Mouse (Mus musculus): ENCODE measurements around the gene Mycn.
A peak's percentile ranks its signal among the peaks of the same experiment; 100 is the strongest.

Mycn gene

DNA sequence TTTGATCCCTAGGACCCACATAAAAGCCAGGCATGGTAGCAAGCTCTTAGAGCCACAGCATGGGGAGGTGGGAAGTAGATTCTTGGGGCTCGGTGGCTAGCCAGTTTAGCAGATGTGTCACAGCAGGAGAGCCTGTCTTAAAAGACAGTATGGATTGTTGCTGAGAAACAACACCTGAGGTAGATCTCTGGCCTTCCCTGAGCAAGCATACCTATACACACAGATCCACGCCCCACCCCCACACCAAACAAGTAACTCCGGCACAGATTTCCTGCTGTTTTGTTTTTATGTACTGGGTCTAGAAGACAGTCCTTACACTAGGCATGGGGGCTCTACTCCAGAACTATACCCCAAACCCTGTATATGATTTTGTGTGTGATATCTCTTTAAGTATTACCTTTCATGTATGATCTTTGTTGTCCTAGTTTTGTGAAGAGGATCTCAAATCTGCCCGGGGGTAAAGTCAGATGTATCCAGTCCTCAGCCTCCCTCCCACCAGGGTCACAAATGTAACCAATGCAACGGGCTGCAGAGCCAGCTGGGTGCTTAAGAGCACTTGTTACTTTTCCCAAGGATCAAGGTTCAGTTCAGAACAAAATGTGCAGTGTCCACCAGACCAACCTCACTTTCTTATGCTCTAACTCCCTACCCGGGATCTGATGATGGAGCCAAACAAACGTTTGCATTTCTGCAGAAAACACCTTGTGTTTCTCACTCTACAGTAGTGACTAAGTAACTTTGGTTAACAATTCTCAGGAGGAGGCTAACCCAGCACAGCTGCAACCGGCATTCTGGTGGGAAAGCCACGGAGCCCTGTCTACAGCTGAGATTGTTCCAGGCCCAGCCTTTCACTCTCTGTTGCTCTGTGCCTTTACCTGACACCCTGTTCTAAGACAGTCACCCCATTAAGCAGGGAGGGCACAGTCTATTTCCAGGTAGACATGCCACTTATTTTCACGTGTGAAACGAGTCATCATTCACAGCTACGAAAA lies 21.3 kb downstream of the Mycn start:
- no peak for DNase-seq

DNA sequence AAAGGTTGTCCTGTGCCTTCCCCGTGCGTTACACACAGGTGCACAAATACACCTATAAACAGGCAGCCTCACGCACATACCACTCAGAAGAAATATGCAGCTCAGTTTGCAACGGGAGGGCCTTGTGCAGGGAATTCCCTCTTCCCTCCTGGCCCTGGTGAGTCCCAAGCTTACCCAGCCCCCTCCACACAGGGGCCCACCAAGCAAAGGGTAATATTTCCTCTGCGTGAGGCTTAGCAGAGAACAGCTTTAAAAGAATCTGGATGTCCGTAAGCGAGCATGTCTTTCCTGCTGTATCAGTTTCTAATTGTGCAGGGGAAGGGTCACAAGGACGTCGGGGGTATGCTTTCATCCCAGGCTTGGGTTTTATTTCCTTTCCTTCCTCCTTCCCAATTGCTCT lies 25.4 kb downstream of the Mycn start:
- no peak for DNase-seq

DNA sequence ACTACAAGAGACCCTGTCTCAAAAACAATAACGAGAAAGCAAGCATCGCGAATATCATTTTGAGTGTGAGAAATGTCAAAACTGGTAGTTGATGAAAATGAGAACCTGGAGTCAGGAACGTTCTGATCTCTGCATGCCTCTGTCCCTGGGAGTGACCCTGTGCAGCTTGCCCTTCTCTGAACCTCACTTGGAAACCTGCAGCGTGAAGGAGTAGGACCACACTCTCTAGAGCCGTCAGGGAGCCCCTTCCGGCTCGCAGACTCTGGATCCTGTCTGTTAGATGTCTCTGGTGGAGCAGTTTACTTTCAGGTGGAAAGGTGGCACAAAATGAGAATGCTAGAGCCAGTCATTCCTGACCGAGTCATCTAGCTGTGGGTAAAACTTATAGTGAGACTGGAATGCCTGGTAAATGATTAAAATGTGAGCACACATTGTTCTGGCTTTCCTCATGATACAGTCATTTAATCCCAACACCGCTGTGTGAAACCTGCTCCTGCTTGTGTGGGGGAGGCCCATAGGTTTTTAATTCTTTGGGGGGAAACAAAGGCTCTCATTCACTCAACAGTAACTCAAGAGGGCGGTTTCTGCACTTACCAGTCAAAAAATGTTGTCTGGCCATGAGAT lies 31.2 kb downstream of the Mycn start:
- no peak for DNase-seq

DNA sequence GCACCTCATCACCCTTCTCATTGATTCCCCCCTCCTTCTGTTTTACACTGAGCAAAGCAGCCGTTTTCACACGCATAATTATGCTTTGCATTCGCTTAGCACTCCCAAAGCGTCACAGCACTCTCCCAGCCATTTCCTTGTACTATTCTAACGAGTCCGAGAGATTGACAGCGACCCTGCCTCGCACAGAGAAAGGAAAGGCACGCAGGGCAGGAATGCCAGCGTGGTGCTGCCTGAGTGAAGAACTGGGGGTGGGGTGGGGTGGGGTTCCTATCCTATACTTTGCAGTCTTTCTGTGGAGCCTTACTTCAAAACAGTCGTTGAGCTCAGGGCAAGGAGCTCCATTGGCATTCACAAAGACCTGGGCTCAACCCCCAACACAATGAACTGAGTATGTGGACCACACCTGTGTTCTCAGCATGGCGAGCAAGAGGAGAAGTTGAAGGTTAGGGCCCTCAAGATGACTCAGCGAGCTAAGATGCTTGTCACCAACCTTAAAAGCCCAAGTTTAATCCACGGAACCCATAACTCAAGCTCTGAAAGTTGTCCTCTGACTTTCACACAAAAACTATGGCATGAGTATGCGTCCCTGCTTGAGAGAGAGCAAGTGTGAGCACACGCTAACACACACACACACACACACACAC lies 32.0 kb downstream of the Mycn start:
- DNase-seq: no peak

DNA sequence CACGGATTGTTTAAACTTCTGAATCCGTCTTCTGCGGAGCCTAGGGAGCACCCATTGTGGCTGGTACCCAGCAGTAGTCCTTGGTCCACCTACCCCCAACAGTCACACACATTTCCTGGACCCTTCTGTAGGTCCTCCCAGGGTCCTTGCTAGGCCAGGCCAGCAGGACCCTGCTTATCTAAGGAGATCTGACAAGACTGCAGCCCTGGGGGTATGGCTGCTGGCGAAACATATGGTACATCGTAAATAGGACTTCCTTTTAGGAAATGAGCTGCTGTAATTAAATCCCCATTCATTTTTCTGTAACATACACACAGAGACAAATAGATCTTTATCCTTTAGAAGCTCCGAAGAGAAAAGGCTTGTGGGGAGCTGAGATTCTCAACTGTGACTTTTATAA lies 34.9 kb downstream of the Mycn start:
- no peak for DNase-seq

DNA sequence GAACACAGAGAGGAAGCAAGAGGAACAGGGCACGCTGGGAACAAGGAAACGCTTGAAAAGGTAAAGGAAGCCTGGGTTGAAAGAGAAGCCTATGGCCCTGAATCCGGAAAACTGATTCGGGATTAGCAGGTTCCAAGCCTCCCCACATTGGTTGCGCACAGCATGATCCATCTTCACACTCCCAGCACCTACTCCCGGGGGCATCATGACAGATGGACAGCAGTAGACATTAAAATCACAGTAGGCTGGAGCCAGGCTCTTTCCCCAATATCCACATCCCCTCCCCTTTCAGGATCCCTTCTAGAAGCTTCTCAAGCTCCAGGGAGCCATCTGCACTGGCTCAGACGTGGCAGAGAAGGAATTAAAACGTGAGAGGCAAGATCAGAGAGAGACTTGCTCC lies 35.4 kb downstream of the Mycn start:
- peak; percentile 29 for DNase-seq

DNA sequence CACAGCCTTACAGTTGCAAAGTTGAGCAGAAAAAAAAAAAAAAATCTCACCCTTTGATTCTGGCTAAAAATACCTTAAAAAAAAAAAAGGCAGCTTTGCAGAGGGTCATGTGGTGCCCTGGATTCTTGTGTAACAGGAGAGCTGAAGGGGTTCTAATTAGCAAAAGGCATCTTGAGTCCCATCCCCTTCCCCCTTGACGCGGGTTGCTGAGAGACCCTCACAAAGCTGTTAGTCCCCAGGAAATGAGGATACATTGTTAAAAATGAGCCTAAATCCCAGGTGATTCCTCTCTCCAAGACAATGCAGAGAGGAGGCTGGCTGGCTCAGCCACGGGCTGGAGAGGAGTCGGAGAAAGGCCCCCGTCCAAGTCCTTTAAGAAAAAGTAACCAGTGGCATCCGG lies 36.6 kb downstream of the Mycn start:
- peak; percentile 48 for DNase-seq

DNA sequence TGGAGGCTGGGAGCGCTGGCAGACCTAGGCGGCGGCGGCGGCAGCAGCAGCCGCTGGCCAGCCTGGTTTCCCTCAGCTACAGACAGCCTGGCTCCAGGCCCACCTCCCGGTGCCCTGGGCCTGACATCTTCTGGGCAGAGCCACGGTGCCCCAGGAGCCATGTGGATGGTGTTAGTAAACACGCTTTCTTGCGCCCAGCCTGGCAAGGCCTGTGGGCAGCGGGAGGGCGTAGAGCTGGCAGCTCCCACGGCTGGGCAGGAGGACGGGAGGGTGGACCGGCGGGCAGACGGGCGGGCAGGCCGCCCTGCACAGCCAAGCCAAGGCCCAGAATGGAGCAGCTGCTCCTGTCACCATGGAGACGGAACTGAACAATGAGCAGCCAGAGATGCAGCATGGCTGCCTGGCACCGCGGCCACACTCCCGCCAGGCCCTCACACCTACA lies 37.2 kb downstream of the Mycn start:
- peak; percentile 98 for DNase-seq

DNA sequence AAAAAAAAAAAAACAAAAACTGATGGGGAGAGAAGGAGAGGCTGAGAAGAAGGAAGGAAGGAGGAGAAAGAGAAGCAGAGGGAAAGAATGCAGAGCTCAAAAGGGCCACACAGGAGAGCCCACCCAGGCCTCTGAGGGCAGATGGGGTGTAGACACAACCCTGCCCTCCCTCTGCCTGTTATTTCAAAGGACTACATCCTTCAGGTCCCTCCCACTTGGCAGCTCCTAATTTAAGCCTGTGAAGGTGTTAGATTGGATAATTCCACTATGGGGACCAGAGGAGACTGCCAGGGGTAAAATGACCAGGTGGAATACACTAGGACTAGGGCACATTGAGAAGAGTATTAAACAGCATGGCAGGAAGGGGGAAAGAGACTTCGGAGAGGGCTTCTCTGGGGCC lies 37.6 kb downstream of the Mycn start:
- no peak for DNase-seq

DNA sequence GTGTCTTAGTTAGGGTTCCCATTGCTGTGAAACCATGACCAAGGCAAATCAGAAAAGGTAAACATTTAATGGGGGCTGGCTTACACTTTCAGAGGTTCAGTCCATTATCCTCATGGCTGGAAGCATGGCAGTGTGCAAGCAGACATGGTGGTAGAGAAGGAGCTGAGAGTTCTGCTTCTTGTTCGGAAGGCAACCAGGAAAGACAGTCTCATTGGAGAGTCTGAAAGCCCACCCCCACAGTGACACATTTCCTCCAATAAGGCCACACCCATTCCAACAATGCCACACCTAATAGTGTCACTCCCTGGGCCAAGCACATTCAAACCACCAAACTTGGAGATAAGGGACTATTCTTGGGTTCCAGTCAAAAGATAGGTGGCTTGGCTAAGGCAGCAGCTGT lies 39.3 kb downstream of the Mycn start:
- DNase-seq: no peak

DNA sequence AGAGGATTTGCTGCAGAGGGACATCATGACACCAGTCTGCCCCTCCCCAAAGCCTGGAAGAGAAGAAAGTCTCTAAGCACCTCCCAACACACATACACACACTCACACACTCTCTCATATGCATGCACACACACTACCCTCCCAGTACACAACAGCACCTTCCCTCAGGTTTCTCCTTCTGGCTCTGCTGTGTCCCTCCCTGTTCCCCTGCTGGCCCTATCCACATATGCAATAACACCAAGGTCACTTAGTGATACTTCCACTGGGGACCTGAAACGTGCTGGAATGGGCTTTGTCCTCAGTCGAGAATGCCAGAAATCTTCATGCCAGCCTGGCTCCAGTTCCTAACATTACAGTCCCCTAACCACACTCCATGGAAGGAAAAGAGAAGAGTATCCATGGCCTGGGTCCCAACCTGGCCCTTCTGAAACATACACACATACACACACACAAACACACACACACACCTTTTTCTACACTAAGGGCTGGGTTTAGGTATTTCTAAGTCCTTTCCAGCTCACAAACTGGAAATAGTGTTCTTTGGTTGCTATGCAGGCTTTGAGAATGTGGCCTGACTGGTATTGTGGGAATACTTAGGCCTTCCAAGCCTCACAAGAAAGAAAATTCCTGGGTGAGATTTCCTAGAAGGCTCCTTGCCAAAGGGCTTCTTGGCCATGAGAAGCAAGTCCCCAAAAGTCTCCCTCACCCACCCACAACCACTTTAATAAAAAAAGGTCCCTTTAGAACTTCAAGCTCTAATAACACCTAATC lies 43.2 kb downstream of the Mycn start:
- DNase-seq: no peak

DNA sequence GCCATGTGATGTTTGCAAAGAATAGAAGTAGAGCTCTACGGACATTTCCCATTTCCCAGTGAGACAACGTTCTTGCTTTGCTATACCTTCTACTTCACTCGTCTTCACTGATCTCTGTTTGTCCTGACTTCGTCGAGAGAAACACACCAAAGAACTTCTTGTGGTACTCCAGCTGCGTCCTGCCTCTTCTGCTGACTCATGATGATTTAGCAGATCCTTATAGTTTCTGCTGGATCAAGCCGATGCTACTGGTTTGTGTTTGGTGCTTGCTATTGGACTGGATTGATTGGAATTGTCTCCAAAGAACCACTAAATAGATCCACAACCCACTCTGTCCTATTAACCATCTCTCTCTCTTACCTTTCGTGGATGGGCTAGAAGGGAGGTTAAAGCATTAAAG lies 47.7 kb downstream of the Mycn start:
- no peak for DNase-seq

DNA sequence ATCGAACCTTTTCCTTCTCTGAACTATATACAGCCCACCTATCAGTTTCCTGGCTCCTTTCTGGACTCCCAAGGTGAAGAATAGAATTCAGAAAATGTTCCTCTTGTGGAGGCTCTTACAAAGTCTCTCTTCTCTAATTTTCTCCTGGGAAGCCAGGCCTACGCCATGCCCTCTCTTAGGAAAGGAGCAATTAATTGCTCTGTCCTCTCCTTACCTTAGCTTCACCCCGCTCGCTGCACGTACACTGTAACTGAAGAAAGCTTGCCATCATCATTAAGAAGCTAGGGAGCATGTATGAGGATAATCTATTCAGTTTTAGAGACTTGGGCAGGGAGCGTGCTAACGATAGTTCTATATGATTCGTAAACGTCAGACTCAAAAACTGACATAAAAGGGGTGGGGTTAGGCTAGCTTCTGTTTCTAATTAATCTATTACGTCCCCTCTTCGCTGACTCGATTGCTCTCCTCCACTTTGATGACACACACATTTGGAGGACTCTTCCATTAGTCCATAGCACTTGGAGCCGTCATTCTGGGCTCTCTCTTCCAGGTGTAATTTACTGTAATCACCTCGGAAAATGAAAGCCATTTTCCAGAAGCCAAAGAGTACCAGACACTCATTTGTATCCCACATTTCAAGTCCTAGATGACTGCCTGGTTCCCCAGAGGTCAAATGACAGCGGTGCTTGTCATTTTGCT lies 55.4 kb downstream of the Mycn start:
- no peak for DNase-seq
